Comparison of ENCODE assay signal across 2 mouse cellular contexts in genomic region chr14:55880982-55881381, GRCm38 (mm10).
TF ChIP-seq lines count a peak whose summit lies in the region.

No protein-coding gene starts in this region.

TF ChIP-seq in MEL, 35 proteins besides CTCF, POLR2A, EP300 and RAD21 (continued from another document):
- TF ChIP-seq SIN3A (IDR thresholded peaks at IDR 0.05; ENCODE audit: low read length) (peak; percentile 68), TCF12 (IDR thresholded peaks at IDR 0.05; ENCODE audit: low read depth, low read length) (peak; percentile 95), MYC (IDR thresholded peaks at IDR 0.05; ENCODE audit: low read depth, low read length) (peak; percentile 44; the same call in 1 of the 2 replicates), ETS1 (IDR thresholded peaks at IDR 0.05; ENCODE audit: low read depth, low read length) (peak; percentile 96), NELFE (IDR thresholded peaks at IDR 0.05; ENCODE audit: low read depth, low read length) (no peak), MAFK (IDR thresholded peaks at IDR 0.05; ENCODE audit: borderline replicate concordance, low read depth, low read length) (0 out of 2 replicates have a peak, but pooled peaks have one; percentile 40), GATA1 (IDR thresholded peaks at IDR 0.05; ENCODE audit: low read depth, low read length) (peak; percentile 80), NRF1 (IDR thresholded peaks at IDR 0.05; ENCODE audit: insufficient read depth, low read depth, low read length, poor library complexity, severe bottlenecking) (no peak), TAL1 (IDR thresholded peaks at IDR 0.05; ENCODE audit: low read length) (peak; percentile 76), MYB (IDR thresholded peaks at IDR 0.05; ENCODE audit: low read depth, low read length) (no peak), MAZ (IDR thresholded peaks at IDR 0.05; ENCODE audit: low read depth, low read length) (peak; percentile 55), RCOR1 (IDR thresholded peaks at IDR 0.05; ENCODE audit: low read depth, low read length) (peak; percentile 50; the same call in 1 of the 2 replicates)

TF ChIP-seq in myocyte, 11 proteins besides CTCF, POLR2A, EP300 and RAD21 (continued from another document):
- TF ChIP-seq TCF3 (IDR thresholded peaks at IDR 0.05; ENCODE audit: insufficient read length, low read depth) (no peak), MYOG (IDR thresholded peaks at IDR 0.05; ENCODE audit: control insufficient read depth in 1 of 3, insufficient read depth in 1 of 3, insufficient read length in 2 of 3, low read depth in 2 of 3) (peak; percentile 9 to 58 (median 54)), SRF (IDR thresholded peaks at IDR 0.05; ENCODE audit: control insufficient read depth, insufficient read length, low read depth) (no peak), POLR2AphosphoS2 (IDR thresholded peaks at IDR 0.05; ENCODE audit: insufficient read length, low read depth) (no peak)
TF ChIP-seq in myocyte: peak in this region for 2.
